Mouse (Mus musculus) embryonic facial prominence, embryonic 14.5 days (tissue): ENCODE data around the gene Fcgr3. TPM values are rescaled to one million over a fixed set of nuclear protein-coding genes. Genes with fewer than 3 reads are reported as not detected.

ENCODE experiments used
- microRNA-seq: library from miRNA; unstranded; fragments of <30 nt; microRNA quantifications from one replicate; pipeline ENCODE4, GENCODE M21; 2016; ENCODE audit warnings: borderline number of aligned reads
- polyA plus RNA-seq: library from polyadenylated mRNA; unstranded; fragments of >200 nt; fragmentation: Nextera tagmentation; extraction: Ambion mirVana; gene quantifications from 2 replicates; pipeline ENCODE4 v1.2.1, GENCODE M21; 2014

Fcgr3 gene
- polyA plus RNA-seq, 1 experiment from 2014 or later: 25.0 TPM

Small RNA genes within 50 kb of the gene (microRNA-seq; reads per million reads assigned to microRNA genes)
- gene Gm27552 (not detected), gene Gm27844 (not detected), gene Mir6546 (1.2 reads per million)

Other genes with a start within 250 kb of the Fcgr3 start
- gene Atf6, start 197.2 kb downstream of the Fcgr3 start, polyA plus RNA-seq: 10.8 and 11.7 TPM in 2 replicates
- gene Gm26620, start 179.9 kb downstream of the Fcgr3 start, polyA plus RNA-seq: 1.1 and 1.5 TPM in 2 replicates
- 43.7 and 44.7 TPM in 2 replicates for gene Dusp12, start 179.4 kb downstream of the Fcgr3 start, polyA plus RNA-seq
- gene Fcrlb, start 152.0 kb downstream of the Fcgr3 start, polyA plus RNA-seq: not detected in 2 replicates
- gene Fcrla, start 137.4 kb downstream of the Fcgr3 start, polyA plus RNA-seq: not detected in 2 replicates
- 1.6 and 3.2 TPM in 2 replicates for gene Fcgr2b, start 88.4 kb downstream of the Fcgr3 start, polyA plus RNA-seq
- gene Fcgr4, start 46.0 kb downstream of the Fcgr3 start, polyA plus RNA-seq: 0.81 and 0.92 TPM in 2 replicates
- gene Cfap126, start 49.0 kb upstream of the Fcgr3 start, polyA plus RNA-seq: 4.4 and 12.3 TPM in 2 replicates
- gene Sdhc, start 85.7 kb upstream of the Fcgr3 start, polyA plus RNA-seq: 276 and 291 TPM in 2 replicates
- 9.6 and 11.2 TPM in 2 replicates for gene Mpz, start 85.8 kb upstream of the Fcgr3 start, polyA plus RNA-seq
- gene Pcp4l1, start 131.3 kb upstream of the Fcgr3 start, polyA plus RNA-seq: 11.3 and 14.7 TPM in 2 replicates
- 0.15 and 0.17 TPM in 2 replicates for gene Nr1i3, start 149.0 kb upstream of the Fcgr3 start, polyA plus RNA-seq
- gene Tomm40l, start 157.6 kb upstream of the Fcgr3 start, polyA plus RNA-seq: 25.4 and 28.7 TPM in 2 replicates
- 1.9 TPM in 2 replicates for gene Apoa2, start 160.1 kb upstream of the Fcgr3 start, polyA plus RNA-seq
- gene Fcer1g, start 169.4 kb upstream of the Fcgr3 start, polyA plus RNA-seq: 92.7 and 100 TPM in 2 replicates
- 11.7 and 13.1 TPM in 2 replicates for gene Adamts4, start 185.5 kb upstream of the Fcgr3 start, polyA plus RNA-seq
- gene Ndufs2, start 186.5 kb upstream of the Fcgr3 start, polyA plus RNA-seq: 233 and 246 TPM in 2 replicates
- gene B4galt3, start 205.4 kb upstream of the Fcgr3 start, polyA plus RNA-seq: 60.2 and 64.0 TPM in 2 replicates
- gene Ppox, start 216.3 kb upstream of the Fcgr3 start, polyA plus RNA-seq: 44.3 and 53.0 TPM in 2 replicates
- gene Usp21, start 223.1 kb upstream of the Fcgr3 start, polyA plus RNA-seq: 64.2 and 74.3 TPM in 2 replicates
- gene Ufc1, start 230.1 kb upstream of the Fcgr3 start, polyA plus RNA-seq: 110 and 117 TPM in 2 replicates